Mouse (Mus musculus) telencephalon, adult 2 months (tissue): Measurements from ENCODE around the gene Snx29.
A peak's percentile ranks its signal among the peaks of the same experiment; 100 is the strongest.
"Not testable (repeated sequence)": the region's sequence is repeated elsewhere in the genome, so short reads cannot be mapped to it uniquely, and the experiment has no call there.

Source experiments
- DNase-seq: peaks from one replicate; pipeline ENCODE4 v3.0.0-alpha.2; 2011; ENCODE audit warnings: low read depth, low spot score

The Snx29 gene

GRCm38 (mm10) chr16:11533441-11533840 is 210.7 kb downstream of the Snx29 start:
- DNase-seq, result no peak

GRCm38 (mm10) chr16:11537663-11538062 is 215.0 kb downstream of the Snx29 start:
- DNase-seq, result no peak

GRCm38 (mm10) chr16:11538191-11538590 is 215.5 kb downstream of the Snx29 start:
- no peak for DNase-seq

- no peak for DNase-seq
Measured at GRCm38 (mm10) chr16:11540961-11541360, 218.3 kb downstream of the Snx29 start.

GRCm38 (mm10) chr16:11541769-11542168 is 219.1 kb downstream of the Snx29 start:
- DNase-seq, result no peak

- peak; percentile 87 for DNase-seq
Measured at GRCm38 (mm10) chr16:11550043-11550725, 227.5 kb downstream of the Snx29 start.

- DNase-seq, result no peak
Measured at GRCm38 (mm10) chr16:11561714-11562113, 239.0 kb downstream of the Snx29 start.

- DNase-seq, result no peak
Measured at GRCm38 (mm10) chr16:11563846-11564245, 241.1 kb downstream of the Snx29 start.

- no peak for DNase-seq
Measured at GRCm38 (mm10) chr16:11565126-11565525, 242.4 kb downstream of the Snx29 start.

- no peak for DNase-seq
Measured at GRCm38 (mm10) chr16:11567594-11567993, 244.9 kb downstream of the Snx29 start.

GRCm38 (mm10) chr16:11568095-11568494 is 245.4 kb downstream of the Snx29 start:
- no peak for DNase-seq

GRCm38 (mm10) chr16:11568601-11569000 is 245.9 kb downstream of the Snx29 start:
- DNase-seq, result no peak

GRCm38 (mm10) chr16:11569127-11569526 is 246.4 kb downstream of the Snx29 start:
- DNase-seq, result no peak

- no peak for DNase-seq
Measured at GRCm38 (mm10) chr16:11570072-11570471, 247.4 kb downstream of the Snx29 start.

GRCm38 (mm10) chr16:11574517-11574916 is 251.8 kb downstream of the Snx29 start:
- no peak for DNase-seq

- not testable (repeated sequence) for DNase-seq
Measured at GRCm38 (mm10) chr16:11575733-11576132, 253.0 kb downstream of the Snx29 start.

- no peak for DNase-seq
Measured at GRCm38 (mm10) chr16:11577541-11578255, 255.0 kb downstream of the Snx29 start.

GRCm38 (mm10) chr16:11579676-11580098 is 257.0 kb downstream of the Snx29 start:
- no peak for DNase-seq

GRCm38 (mm10) chr16:11583941-11584639 is 261.4 kb downstream of the Snx29 start:
- DNase-seq, result no peak

GRCm38 (mm10) chr16:11588689-11589088 is 266.0 kb downstream of the Snx29 start:
- DNase-seq, result no peak

GRCm38 (mm10) chr16:11589336-11589735 is 266.6 kb downstream of the Snx29 start:
- no peak for DNase-seq
